Mouse (Mus musculus): Measurements from ENCODE around the gene Shank3. TPM values are rescaled to one million over a fixed set of nuclear protein-coding genes. Genes with fewer than 3 reads are reported as not detected.

The Shank3 gene
- polyA plus RNA-seq (2012; rRNA removed) = 6.4 and 10.2 TPM in 2 replicates

DNA sequence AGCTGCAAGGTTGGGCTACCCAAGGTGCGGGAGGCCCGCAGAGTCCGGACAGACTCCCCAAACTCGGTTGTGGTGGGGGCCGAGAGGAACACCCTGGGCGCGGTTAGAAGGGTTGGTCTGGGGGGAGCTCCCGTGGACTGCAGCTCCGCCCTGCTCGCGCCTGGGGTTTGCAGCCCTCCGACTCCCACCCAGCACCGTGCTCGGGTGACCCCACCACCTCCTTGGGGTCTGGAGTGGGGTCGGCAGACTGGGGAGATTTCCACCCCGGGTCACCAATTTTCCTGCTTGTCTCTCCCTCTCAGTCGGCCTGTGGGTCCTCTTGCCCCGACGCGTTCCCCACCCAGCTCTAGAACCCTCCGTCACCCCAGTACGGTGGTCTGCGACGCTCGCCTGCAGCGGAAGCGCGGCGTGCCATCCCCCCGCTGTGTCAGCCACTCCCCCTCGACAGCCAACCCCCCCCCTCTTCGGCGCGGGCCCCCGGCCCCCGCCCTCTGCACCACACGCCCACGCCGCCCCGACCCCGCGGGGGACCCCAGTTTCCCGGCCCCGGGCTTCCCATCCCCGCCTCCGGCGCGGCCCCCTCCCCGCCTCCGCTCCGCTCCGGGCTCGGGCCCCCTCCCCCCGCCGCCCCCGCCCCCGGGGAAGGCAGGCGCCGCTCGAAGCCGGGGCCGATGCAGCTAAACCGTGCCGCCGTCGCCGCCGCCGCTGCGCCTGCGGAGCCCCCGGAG lies at the start of gene Shank3:
Shank3 (plus strand) TSS at position 663 of the 728 bp plus-strand sequence.
- TF ChIP-seq CTCF (IDR thresholded peaks at IDR 0.05; ENCODE audit: extremely low read depth, insufficient read length, insufficient replicate concordance, low read depth, low read length) (no peak), POLR2A (IDR thresholded peaks at IDR 0.05; ENCODE audit: low read depth, low read length) (no peak)
- H3K4me1 ChIP-seq (ENCODE audit: control insufficient read depth, insufficient read depth, insufficient read length, low read length) = peaks cover 12% of the 10 kb centered on the region
- H3K36me3 ChIP-seq (ENCODE audit: control insufficient read depth, insufficient read depth, low read length) = no peaks in the 10 kb centered on the region
- H3K27ac ChIP-seq (ENCODE audit: insufficient read depth, low read depth, low read length) = peak within 1 kb of the TSS; percentile 36; the same call in 1 of the 2 replicates
- H3K4me3 ChIP-seq (ENCODE audit: low read depth, low read length) = peak within 1 kb of the TSS; percentile 58
- peaks cover 25% of the 10 kb centered on the region for H3K27me3 ChIP-seq (ENCODE audit: control insufficient read depth, insufficient read depth, low read length)
- 2% methylated on average over 54 of the region's 72 CpGs for WGBS

DNA sequence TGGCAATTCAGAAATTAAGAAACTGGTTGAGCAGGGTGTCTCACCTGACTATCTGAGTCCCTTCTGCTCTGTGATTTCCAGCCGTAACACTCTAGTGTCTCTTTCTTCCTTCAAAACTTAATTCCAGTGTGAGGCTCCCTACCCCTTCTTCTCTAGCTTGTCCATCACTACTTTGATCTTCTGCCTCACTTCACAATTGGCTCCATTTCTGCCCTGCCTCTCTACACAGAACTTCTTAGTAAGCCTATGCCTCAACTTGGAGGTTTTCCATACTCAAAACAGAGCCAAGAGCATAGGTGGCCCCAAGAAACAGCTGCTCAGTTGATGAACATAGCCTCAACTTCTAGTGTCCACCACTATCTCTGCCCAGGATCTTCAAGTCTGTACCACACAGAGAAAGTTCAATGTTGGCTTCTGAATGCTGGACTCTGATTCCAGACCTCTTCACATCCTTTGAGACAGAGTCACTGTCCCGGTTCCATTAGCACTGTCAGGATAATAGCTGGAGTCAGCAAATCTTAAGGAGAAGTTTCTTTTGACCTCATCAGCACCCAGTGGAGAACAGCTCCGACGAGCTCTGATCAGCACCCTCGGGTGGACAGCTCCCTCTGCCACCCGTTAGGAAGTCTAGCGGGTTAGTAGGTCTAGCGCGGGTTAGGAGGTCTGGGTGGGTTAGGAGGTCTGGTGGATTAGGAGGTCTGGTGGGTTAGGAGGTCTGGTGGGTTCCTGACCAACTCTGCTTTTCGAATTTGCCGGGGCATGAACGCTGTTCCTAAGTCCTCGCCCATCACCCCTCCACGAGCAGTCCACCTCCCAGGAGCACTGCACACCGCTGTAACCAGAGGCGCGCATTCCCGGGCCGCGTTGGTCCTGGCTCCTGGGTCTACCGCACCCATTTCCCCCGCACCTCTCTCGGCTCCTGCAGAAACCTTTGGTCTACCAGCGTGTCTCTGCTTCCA lies 46.2 kb upstream of the Shank3 start:
- TF ChIP-seq POLR2A (IDR thresholded peaks at IDR 0.05; ENCODE audit: low read depth, low read length) = no peak
- TF ChIP-seq CTCF (IDR thresholded peaks at IDR 0.05; ENCODE audit: extremely low read depth, insufficient read length, insufficient replicate concordance, low read depth, low read length) = no peak
- Histone ChIP-seq H3K27ac (ENCODE audit: insufficient read depth, low read depth, low read length) (no peak overlapping the region), H3K4me1 (ENCODE audit: control insufficient read depth, insufficient read depth, insufficient read length, low read length) (peaks cover 7% of the 10 kb centered on the region), H3K27me3 (ENCODE audit: control insufficient read depth, insufficient read depth, low read length) (peaks cover 13% of the 10 kb centered on the region), H3K36me3 (ENCODE audit: control insufficient read depth, insufficient read depth, low read length) (no peaks in the 10 kb centered on the region), H3K4me3 (ENCODE audit: low read depth, low read length) (no peak overlapping the region; the same call in 1 of the 2 replicates)
- WGBS = 7% methylated on average over 24 of the region's 24 CpGs

DNA sequence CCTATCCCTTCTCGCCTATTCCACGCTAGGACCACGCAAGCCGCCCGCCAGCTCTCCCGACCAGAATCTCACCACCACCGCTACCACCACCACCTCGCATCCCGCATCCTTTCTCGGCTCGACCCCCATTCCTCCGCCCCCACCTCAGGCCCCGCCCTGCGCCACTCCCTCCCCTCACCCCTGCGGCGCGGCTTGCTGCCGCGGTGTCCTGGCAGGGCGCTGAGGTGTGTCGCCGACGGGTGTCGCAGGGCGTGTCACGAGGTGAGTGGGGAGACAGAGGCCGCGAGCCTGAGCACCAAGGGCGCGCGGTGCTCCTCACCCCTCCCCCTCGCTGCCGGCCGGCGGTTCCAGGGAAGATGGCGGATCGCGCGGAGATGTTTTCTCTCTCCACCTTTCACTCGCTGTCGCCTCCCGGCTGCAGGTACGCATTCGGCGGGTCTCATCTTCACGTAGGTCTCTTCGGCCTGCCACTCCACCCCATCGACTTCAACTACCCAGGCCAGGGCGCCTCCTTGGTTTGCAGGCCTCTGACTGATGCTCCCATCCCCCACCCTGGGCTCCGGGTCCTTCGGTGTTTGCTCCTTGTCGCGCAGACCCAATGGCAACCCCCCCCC lies 45.5 kb upstream of the Shank3 start, which contains the start of gene Mapk8ip2:
Mapk8ip2 (plus strand) TSS at position 49 of the 614 bp plus-strand sequence.
- H3K27me3 ChIP-seq (ENCODE audit: control insufficient read depth, insufficient read depth, low read length) = peaks cover 13% of the 10 kb centered on the region
- no peaks in the 10 kb centered on the region for H3K36me3 ChIP-seq (ENCODE audit: control insufficient read depth, insufficient read depth, low read length)
- peaks cover 7% of the 10 kb centered on the region for H3K4me1 ChIP-seq (ENCODE audit: control insufficient read depth, insufficient read depth, insufficient read length, low read length)
- no peak for TF ChIP-seq CTCF (IDR thresholded peaks at IDR 0.05; ENCODE audit: extremely low read depth, insufficient read length, insufficient replicate concordance, low read depth, low read length)
- TF ChIP-seq POLR2A (IDR thresholded peaks at IDR 0.05; ENCODE audit: low read depth, low read length) = no peak
- H3K27ac ChIP-seq (ENCODE audit: insufficient read depth, low read depth, low read length) = no peak within 1 kb of the TSS
- H3K4me3 ChIP-seq (ENCODE audit: low read depth, low read length) = peak within 1 kb of the TSS; percentile 45
- WGBS = 3% methylated on average over 53 of the region's 53 CpGs

DNA sequence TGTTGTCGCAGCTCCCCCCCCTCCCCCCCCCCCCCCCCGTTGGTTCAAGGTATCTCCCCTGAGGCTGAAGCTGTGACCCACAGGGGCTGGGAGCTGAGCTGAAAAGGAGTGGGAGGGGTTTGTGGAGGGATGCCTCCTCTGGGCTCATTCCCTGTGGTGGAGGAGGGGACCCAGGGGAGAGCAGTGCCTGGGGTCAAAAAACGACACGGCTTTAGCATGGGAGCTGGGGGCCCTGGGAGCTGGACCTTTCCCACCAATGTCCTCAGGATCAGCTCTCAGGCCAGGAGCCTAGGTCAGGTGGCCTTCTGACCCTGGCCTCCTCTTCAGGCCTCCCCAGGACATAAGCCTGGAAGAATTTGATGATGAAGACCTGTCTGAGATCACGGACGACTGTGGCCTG lies 44.6 kb upstream of the Shank3 start:
- Histone ChIP-seq H3K36me3 (ENCODE audit: control insufficient read depth, insufficient read depth, low read length) (no peaks in the 10 kb centered on the region), H3K4me1 (ENCODE audit: control insufficient read depth, insufficient read depth, insufficient read length, low read length) (peaks cover 7% of the 10 kb centered on the region), H3K27me3 (ENCODE audit: control insufficient read depth, insufficient read depth, low read length) (peaks cover 13% of the 10 kb centered on the region), H3K4me3 (ENCODE audit: low read depth, low read length) (no peak overlapping the region), H3K27ac (ENCODE audit: insufficient read depth, low read depth, low read length) (no peak overlapping the region)
- 46% methylated on average over 4 of the region's 6 CpGs for WGBS
- TF ChIP-seq CTCF (IDR thresholded peaks at IDR 0.05; ENCODE audit: extremely low read depth, insufficient read length, insufficient replicate concordance, low read depth, low read length) (no peak), POLR2A (IDR thresholded peaks at IDR 0.05; ENCODE audit: low read depth, low read length) (no peak)

DNA sequence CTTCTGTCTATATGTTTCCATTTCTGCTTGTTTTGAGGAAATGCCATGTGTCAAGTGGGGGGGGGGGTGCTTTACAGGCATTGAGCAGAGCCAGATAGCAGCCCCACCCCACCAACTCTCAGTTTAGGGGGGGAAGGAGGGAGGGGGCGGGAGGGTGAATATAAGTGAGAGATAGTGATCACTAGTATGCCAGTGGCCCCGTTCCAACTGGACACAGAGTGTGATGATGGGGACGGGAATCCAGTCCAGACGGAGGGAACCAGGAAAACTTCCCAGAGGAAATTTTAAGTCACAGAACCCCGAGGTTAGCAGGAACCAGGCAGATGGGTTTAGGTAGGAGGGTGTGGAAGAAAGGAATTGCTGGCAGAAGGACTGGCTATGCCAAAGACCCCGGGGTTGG lies 43.8 kb upstream of the Shank3 start:
- Histone ChIP-seq H3K4me1 (ENCODE audit: control insufficient read depth, insufficient read depth, insufficient read length, low read length) (peaks cover 7% of the 10 kb centered on the region), H3K27ac (ENCODE audit: insufficient read depth, low read depth, low read length) (no peak overlapping the region), H3K4me3 (ENCODE audit: low read depth, low read length) (no peak overlapping the region), H3K36me3 (ENCODE audit: control insufficient read depth, insufficient read depth, low read length) (no peaks in the 10 kb centered on the region), H3K27me3 (ENCODE audit: control insufficient read depth, insufficient read depth, low read length) (peaks cover 13% of the 10 kb centered on the region)
- WGBS = 68% methylated on average over 6 of the region's 6 CpGs
- TF ChIP-seq POLR2A (IDR thresholded peaks at IDR 0.05; ENCODE audit: low read depth, low read length) (no peak), CTCF (IDR thresholded peaks at IDR 0.05; ENCODE audit: extremely low read depth, insufficient read length, insufficient replicate concordance, low read depth, low read length) (no peak)

DNA sequence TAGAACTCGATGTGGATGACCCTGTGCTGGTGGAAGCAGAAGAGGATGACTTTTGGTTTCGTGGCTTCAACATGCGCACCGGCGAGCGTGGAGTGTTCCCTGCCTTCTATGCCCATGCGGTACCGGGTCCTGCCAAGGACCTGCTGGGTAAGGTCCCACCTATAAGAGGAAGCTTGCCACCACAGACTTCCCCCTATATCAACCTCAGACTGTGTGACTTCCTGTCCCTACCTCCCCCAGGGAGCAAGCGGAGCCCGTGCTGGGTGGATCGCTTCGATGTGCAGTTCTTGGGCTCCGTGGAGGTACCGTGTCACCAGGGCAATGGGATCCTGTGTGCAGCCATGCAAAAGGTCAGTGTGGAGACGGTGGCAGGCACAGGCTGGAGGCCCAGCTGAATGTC lies 40.5 kb upstream of the Shank3 start:
- no peak for TF ChIP-seq CTCF (IDR thresholded peaks at IDR 0.05; ENCODE audit: extremely low read depth, insufficient read length, insufficient replicate concordance, low read depth, low read length)
- no peak for TF ChIP-seq POLR2A (IDR thresholded peaks at IDR 0.05; ENCODE audit: low read depth, low read length)
- Histone ChIP-seq H3K4me3 (ENCODE audit: low read depth, low read length) (no peak overlapping the region), H3K27ac (ENCODE audit: insufficient read depth, low read depth, low read length) (no peak overlapping the region), H3K36me3 (ENCODE audit: control insufficient read depth, insufficient read depth, low read length) (no peaks in the 10 kb centered on the region), H3K27me3 (ENCODE audit: control insufficient read depth, insufficient read depth, low read length) (peaks cover 11% of the 10 kb centered on the region), H3K4me1 (ENCODE audit: control insufficient read depth, insufficient read depth, insufficient read length, low read length) (peaks cover 4% of the 10 kb centered on the region)
- 78% methylated on average over 15 of the region's 15 CpGs for whole genome bisulfite sequencing
